Mouse (Mus musculus) left cerebral cortex, postnatal 10 days (tissue): Measurements from ENCODE around the gene Taf12. TPM values are rescaled to one million over a fixed set of nuclear protein-coding genes. Genes with fewer than 3 reads are reported as not detected.

Experiments used
- DNase-seq, 2 experiments: peaks; one replicate each; pipeline ENCODE4 v3.0.0; 2021 to 2022; ENCODE audit warnings: low spot score in 2 of 2, mixed read lengths in 1 of 2; ENCODE audit errors: extremely low spot score in 1 of 2
- intact Hi-C: fragments of 180-260 bp; cut with DNase I; formaldehyde crosslinking; loops from one replicate; pipeline ENCODE4 v1.15.1; 2025
- total RNA-seq, 2 experiments: library from RNA; stranded (reverse); gene quantifications; 2 replicates each; pipeline ENCODE4 v1.2.3; 2021

Taf12 gene
- total RNA-seq, 2 experiments from 2014 or later = 13.9 to 15.4 TPM

DNA sequence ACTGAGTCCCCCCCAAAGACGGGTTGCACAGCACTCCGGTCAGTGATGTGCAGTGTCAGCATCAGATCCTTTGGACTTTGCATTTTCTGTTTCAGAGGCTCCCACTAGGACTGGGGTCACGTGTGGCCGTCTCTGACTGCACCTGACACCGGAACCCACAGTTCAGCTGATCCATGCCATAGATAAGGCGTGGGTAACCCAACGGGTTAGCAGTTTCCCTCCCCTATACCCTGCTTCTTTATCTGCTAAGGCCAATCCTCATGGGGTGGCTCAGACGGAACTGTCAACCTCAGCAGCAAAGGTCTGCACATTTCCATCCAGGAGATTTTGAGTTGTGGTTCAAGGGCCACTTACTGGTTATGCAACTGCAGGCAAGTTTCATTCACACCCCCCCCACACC is 31.1 kb downstream of the Taf12 start:
- intact Hi-C loops = loop anchor here (5.0 kb wide), 1 partner anchor 33 kb away; the partner anchor contains the start of gene Taf12
- DNase-seq = no peak

DNA sequence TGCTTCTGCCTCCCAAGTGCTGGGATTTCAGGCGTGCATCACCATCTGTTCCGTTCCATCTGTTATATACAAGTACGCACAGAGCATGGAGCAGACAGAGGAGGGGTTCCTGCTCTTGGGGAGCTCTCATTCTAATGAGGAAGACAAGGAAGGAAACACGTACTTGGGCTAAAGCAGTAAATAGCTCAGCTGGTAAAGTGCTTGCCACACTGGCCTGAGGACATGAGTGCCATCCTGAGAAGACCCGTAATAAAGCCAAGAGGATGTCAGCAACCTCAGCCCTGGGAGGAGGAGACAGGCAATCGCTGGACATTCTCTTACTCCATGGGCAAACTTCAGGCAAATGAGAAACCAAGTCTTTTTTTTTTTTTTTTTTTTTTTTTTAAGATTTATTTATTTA is 31.8 kb downstream of the Taf12 start:
- intact Hi-C loops = loop anchor here (5.0 kb wide), 1 partner anchor 34 kb away; the partner anchor contains the start of gene Taf12
- no peak for DNase-seq

DNA sequence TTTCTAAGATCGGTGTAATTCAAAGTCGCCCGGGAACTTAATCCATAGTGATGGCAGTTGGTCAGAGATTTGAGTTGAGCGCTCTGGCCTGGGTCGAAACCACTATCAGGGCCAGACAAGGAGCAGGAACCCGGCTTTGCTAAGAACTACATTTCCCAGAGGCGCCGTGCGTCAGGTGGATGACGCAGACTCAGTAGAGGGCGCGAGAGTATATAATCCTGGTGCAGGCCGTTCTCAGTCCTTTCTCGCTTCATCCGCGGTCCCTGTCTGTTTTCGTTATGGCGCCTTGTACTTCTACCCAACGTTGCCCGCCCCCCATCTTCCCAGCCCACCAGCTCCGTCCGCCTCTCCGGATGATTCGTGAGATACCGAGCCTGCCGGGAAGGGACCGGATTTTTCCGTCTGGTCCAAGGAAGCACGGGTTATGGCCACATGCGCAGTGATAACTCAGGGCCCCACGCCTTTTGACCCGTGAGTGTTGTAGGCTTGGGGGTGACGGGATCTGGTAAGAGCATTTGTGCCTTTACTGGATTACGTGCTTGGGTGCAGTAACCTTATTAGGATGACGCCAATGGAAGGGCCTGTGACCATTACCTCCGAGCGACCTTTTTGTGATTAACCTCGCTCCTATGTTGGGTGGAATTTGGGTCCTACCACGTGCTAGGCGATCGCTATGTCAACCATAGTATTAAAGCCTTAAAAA is 34.4 kb downstream of the Taf12 start:
- DNase-seq = peak; percentile 92
- intact Hi-C loops = loop anchor here (5.0 kb wide), 1 partner anchor 36 kb away; the partner anchor contains the start of gene Taf12

DNA sequence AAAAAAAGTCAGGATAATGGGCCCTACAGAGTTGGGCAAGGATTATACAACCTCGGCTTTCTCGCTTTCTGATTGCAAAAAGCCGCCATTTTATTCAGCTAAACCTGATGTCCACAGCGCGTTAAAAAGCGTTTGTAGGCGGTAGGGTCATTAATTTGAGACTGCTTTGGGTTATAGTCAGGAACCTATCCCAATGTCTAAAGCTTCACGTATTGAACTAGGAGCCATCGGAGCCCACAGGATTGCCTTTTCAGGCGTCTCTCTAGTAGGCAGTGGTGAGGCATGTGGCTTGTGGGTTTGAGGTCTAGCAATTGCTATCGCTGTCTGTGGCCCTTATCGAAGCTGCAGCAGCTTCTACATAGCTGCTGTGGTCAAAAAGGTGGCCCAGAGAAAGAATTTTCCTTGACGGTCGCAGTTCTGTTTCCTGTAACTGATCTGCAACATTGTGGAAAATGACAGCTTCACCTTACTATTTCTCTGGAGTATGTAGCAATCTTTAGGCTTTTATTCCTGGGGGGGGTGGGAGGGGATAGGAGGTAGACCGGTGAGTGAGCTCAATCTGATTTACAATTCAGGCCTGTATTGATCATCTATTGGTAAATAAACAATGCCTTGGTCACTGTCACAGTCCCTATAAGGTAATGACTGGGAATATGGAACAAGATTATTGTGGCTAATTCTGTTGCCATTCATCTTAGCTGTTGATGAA is 35.1 kb downstream of the Taf12 start:
- DNase-seq = no peak
- intact Hi-C loops = loop anchor here (5.0 kb wide), 1 partner anchor 37 kb away; the partner anchor contains the start of gene Taf12

DNA sequence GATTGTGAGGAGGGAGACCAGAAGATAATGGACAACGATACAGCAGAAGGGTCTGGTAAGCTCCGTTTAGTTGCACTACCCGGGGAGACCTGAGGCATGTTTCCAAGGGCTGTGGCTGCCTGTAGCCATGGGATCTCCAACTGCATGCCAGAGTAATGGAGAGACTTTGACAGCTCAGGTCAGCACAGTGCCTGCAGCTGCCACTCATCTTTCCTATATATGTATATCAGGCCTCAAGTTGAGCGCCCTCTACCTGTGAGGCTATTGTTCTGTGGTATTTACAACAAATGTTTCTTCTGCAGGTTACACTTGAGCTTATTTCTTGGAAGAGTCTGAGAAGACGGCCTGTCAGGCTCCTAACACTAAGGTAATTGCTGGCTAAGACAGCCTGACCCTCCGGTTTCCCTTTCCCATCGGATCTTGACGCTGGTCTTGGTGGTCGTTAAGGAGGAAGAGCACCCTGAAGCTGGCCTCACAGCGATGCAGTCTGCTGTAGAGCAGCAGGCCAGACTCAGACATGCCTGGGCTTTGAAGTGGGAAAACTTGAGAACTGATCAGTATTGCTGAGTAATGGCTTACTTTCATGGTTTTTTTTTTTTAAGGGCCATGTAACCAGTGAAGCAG is 35.8 kb downstream of the Taf12 start:
- intact Hi-C loops = loop anchor here (5.0 kb wide), 1 partner anchor 38 kb away; the partner anchor contains the start of gene Taf12
- peak; percentile 32 to 56 for DNase-seq

DNA sequence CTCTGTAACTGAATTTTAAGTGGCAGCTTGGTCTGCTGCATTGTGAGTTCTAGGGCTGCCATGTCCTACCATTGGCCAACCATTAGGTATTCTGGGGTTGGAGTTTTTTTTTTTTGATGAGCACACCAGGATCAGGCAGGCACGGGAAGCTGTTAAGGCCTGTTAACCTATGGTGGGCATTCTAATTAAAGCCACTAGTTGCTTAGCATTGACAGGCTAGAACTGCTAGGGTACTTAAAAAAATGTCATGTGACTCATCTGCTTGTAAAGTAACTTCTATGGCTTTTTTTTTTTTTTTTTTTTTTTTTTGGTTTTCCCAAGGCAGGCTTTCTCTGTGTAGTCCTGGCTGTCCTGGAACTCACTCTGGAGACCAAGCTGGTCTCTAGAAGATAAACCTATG is 37.0 kb downstream of the Taf12 start:
- DNase-seq = no peak
- intact Hi-C loops = no loop called here

DNA sequence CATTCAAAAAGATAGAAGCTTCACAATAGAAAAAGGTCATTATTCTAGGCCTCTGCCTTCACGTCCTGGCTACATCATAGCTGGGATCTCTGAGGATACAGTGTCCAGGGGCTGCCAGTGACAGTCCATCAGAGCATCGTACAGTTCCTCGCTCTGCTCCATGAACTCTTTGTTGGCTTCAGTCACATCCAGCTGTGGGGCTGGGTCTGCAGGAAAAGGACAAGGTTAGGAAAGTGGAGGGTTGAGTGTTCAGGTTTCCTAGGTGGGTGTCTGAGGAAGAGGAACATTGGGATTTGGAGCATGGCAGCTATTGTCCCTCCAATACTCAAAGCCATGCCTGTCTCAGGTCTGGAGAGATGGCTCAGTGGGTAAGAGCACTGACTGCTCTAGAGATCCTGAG is 37.6 kb downstream of the Taf12 start:
- no peak for DNase-seq
- intact Hi-C loops = no loop called here

DNA sequence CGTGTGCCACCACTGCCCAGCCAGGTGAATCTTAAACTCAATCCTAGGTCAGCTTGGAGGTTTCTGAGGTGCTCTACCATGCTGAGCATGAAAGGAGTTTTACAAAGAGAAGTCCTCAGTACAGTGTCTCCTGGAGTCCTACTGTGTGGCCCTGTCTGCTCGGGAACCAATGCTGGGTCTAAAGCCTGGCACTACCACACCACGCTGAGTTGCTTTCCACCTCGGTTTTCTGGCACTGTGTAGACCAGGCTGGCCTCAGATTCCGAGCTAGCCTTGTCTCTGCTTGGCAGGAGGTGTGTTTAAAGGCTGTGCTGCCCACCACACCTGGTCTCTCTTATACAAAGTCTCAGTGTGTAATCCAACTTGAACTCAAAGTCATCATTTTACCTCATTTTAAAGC is 38.5 kb downstream of the Taf12 start:
- intact Hi-C loops = no loop called here

DNA sequence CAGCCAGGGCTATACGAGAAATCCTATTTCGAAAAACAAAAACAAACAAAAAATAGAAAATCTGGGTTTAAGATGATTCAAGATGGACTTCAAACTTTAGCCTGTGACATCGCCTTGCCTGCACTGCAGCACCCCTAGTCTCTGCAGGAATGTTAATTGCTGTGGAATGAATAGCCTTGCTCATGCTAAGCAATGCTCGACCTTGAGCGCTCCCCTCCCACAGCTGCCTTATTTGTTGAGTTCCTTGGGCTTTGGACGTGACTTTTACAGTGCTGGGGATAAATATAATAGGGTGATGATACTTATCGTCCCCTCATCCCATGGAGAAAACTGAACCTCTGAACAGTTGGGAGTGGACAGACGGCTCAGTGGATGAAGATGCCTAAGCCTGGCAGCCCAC is 41.5 kb downstream of the Taf12 start:
- DNase-seq = no peak
- intact Hi-C loops = no loop called here

More for the DNA sequence above, 38.5 kb downstream of the Taf12 start:
- no peak for DNase-seq

DNA sequence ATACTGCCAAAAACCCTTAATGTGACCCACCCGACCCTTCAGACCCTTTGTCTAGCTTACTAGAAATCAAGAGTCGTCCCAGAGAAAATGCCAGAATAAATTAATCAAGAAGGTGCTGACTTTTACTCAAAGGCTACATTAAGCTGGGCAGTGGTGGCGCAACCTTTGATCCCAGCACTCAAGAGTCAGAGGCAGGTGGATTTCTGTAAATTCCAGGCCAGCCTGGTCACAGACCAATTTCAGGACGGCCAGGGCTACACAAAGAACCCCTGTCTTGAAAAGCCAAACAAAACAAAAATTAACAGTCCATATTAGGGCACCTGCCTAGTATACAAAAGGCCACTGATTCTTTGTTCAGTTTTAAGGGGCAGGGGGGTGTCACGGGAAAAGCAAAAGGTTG is 52.3 kb downstream of the Taf12 start:
- DNase-seq = no peak
- intact Hi-C loops = no loop called here

DNA sequence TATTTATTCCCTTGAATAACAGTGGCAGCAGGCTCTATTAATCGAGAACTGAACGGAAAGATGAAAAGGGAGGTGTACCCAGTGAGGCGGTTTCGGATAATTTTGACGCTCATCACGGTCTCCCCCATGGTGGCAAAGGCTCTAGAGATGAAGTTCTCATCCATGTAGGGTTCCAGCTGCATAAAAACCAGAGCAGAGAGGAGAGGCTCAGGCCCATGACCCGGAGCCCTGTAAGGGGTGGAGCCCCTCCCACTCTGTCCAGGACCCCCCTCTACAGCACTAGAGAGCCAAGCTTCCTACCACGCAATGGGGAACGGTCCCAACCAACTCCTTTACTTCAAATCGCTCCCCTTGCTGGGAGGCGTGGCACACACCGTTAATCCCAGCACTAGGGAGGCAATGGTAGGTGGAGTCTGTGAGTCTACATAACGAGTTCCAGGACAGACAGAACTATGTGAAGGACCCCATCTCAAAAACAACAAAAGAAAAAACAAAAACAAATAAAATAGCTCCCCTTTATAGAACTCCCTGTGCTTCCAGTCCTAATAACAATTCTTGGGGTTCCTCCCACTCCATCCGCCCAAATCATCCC is 54.3 kb downstream of the Taf12 start:
- intact Hi-C loops = no loop called here
- DNase-seq = no peak

DNA sequence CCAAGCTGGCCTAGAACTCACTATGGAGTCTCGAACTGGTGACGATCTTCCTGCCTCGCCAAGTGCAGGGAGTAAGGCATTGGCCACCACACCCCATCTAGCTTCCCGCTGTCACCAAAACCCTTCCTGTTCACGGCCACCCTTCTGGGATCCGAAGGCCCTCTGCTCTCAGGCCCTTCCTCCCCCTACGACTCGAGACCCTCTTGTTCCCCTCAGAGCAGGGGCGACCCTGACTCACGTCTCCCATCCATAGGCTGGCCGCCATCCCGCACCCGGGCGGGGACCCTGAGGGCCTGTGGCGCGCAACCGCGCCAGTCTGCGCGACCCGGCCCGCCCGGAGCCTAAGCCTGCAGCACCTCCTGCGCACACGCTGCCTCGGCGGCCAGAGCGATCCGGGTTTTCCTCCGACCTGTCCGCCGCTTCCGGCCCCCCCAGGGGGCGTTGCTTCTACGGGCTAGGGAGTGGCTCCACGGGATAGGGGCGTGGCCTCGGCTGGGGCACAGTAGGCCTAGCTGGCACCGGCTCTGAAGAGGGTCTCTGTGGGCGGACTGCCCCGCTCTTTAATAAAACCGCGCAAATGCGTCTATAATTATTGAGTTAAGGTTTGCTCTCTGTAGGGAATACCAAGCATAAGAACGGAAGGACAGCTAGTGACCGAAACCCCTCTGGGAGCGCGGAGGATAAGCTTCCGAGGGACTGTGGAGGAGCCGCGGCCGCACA is 55.1 kb downstream of the Taf12 start, which contains the start of gene Trnau1ap:
TSS of gene Trnau1ap (minus strand) at position 424 of the 720 bp plus-strand sequence.
- intact Hi-C loops = no loop called here
- DNase-seq = peak; percentile 67 to 94

DNA sequence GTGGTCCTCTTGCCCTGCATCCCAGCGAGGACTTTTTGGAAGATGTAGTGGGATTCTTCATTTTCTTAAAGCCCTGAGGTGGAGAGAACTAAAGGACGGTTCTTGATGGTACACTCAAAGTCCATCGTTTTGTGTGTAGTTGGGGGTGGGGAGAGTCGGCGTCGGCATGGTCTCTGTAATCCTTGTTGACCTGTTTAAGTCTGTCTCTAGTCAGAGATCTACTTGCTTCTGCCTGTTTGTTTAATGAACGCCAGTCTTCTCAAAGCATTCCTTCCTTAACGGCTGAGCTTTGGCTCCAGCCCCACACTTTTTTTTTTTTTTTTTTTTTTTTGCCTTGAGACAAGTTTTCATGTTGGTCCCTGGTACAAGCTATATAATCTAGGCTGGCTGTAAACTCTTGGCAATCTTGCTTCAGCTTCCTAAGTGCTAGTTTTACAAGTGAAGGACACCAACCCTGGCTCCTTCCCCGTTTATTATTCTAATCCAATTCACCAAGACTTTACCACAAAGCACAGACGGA is 55.7 kb downstream of the Taf12 start:
- DNase-seq = no peak
- intact Hi-C loops = no loop called here

DNA sequence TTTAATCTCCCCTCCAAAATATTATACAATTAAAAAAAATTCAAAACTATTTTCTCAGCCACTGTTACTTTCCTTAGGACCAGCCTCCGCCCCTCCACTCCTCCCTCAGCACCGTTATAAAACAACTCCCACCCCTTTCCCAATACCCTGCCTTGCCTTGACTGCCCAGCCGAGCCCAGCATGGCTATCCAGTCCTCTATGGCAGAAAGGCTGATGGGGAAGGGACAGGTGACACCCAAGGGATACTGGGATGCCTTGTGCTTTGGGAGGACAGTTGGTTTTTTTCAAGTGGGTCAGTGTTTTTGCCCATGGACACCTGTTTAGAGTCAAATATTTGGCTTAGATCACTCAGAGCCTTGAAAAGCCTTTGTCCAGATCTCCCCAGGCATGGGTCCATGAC is 57.8 kb downstream of the Taf12 start:
- DNase-seq = no peak
- intact Hi-C loops = no loop called here

DNA sequence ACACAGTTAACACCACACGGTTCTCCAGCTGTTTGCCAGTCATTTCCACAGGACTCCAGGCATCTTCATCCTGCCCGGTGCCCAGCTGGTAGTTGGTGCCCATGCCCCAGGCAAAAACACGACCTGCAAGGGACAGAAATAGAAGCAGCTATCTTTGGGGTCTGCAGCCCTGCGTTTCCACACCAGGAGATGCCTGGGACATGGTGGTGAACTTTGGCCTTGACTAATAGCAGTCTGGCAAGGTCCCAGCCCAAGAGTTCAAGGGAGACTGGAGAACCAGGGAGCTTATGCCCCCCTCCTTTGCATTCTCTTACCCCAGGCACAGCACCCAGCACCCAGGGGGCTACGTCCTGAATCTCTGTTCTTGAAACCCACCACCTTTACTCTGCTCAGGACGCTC is 58.7 kb downstream of the Taf12 start:
- intact Hi-C loops = no loop called here
- DNase-seq = no peak

DNA sequence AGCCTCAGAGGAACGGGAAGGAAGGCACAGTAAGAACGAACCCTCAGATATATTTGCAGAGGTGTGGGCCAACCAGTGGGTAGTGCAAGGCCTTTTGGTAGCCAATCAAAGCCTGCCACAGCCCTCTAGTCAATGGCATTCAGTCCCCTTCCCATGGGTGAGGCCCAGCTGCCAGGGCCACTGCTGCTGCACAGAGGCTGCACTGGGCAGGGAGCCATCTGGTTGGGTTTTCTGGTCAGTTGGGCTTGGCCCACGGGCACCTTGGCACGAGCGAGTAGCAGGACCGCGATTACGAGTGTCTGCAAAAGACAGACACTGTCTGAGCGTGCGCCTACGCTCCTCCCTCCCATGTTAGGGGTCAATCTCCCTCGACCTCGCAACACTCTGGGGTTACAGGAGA is 64.8 kb downstream of the Taf12 start:
- DNase-seq = peak; percentile 28 to 69

DNA sequence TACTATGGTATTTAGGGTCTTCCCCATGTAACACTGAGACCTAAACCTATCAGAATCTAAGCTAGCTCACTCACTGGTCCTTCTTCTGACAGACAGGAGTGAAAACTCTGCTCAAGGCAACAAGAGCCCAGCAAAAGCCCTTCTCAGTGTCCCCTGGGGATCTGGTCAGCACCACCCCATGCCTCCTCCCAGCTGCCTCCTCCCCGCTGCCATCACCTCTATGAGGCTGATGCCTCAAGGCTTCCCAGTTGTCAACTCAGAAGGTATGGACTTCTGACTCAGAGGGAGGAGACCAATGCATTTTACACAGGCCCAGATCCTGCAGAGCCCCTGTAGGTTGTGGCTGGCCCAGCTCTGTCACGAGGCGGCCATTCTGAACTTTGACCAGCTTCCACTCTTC is 67.3 kb downstream of the Taf12 start:
- DNase-seq = no peak
- intact Hi-C loops = no loop called here

More for the DNA sequence above, 64.8 kb downstream of the Taf12 start:
- intact Hi-C loops = no loop called here

DNA sequence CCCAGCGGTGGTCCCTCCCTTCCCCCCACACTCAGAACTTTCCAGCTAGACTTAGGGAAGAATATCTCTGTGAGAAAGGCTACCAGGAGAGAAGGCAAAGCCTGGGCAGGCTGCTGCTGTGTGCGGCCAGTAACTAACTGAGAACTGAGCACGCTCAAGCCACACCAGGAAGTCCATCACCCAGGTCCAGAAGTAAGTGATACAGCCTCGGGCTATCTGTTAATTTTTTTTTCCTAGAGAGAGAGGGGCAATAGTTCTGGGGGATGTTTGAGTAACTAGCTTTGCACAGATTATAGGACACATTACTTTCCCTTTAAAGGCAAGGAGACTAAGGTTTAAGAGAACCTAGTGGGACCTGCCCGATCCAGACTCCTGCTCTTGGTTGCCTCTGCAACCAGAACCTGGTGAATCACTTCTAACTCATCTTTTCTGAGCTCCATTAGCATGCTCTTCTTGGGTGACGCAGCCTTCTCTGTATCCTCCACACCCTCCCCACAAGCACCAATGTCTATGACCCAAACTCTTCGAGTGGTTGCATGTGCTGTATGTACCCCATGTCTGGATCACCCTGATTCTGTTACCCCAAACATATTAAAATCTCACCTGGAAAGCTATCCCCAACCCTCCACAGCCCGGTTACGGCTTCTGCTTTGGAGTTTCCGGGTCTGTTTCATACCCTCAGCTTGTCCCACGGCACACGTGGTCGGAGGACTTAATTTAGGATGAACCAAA is 70.4 kb downstream of the Taf12 start:
- no peak for DNase-seq
- intact Hi-C loops = loop anchor here (5.0 kb wide), 2 partner anchors 47 to 72 kb away; partner anchors contain the start of gene Taf12
